Mouse (Mus musculus) megakaryocyte, embryonic 14.5 days (primary cell): ENCODE results near the gene Itgb7.

ENCODE experiments used
- FLI1 ChIP-seq: IDR thresholded peaks from 2 replicates; pipeline ENCODE4 v1.6.1; 2012; ENCODE audit warnings: low read length, inconsistent platforms, mixed read lengths
- GATA1 ChIP-seq: IDR thresholded peaks from 3 replicates; pipeline ENCODE4 v1.6.1; 2012; ENCODE audit warnings: mixed read lengths, low read length, inconsistent platforms, borderline replicate concordance

DNA sequence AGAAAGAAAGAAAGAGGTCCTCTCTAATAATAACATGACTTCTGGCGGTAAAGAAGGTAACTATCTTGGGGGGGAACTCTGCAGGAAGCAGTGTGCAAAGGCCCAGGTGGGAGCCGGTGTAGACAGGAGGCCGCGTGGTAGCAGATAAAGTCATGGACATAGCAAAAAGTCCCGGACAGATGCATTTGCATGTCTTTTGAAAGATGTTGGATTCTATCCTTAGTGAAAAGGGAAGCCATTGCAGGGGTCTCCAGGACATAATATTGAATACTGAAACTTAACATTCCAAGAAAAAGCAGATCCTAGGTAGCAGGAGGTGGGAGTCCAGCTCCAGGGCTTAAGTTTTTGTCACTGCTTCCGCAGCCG, 47.0 kb upstream of the Itgb7 start:
- TF ChIP-seq GATA1: no peak
- TF ChIP-seq FLI1: no peak
